Mouse (Mus musculus): ENCODE measurements at regions not wholly inside any gene's neighbourhood (a gene's known extent, or its start where the extent isn't known, plus 50 kb on each side); places are given as distances from the start of the nearest gene placed in this dataset.

DNA sequence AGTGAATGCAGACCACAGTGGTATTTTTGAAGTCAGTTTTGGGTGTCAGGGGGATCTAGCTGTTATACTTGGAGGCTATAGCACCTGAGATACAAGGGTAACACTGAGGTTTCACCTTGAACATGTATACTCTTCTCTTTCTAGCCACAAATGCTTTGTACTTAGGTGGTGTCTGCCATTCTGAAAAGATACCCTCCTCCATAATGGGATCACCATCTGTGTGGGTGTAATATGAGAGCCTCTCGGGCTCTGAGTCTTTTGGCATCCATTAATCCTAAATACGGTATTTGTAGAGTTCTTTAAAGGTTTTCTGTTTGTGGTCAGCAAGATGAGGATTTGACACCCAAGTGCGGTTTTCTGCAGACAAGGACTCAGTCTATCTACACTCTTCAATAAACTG lies 295.7 kb downstream of the Klf6 start:
- Histone ChIP-seq H3K4me1 (ENCODE audit: insufficient read depth) (no peaks in the 10 kb centered on the region), H3K27me3 (ENCODE audit: insufficient read depth, low read length) (no peaks in the 10 kb centered on the region), H3K27ac (ENCODE audit: low read depth) (no peak overlapping the region), H3K4me2 (ENCODE audit: low read depth, low read length) (no peak overlapping the region), H3K4me3 (ENCODE audit: low read depth, low read length) (no peak overlapping the region), H3K9ac (replicated peaks) (no peak overlapping the region), H3K9me3 (ENCODE audit: low read length) (no peaks in the 10 kb centered on the region), H3K36me3 (replicated peaks; ENCODE audit: insufficient read depth, low read length) (no peaks in the 10 kb centered on the region)
- DNase-seq, result no peak
- ATAC-seq, result no peak
- TF ChIP-seq CTCF (IDR thresholded peaks at IDR 0.05; ENCODE audit: low read depth) (no peak), EP300 (IDR thresholded peaks at IDR 0.05; ENCODE audit: low read depth) (no peak)
- 75% methylated on average over 3 of the region's 3 CpGs for WGBS (ENCODE audit: insufficient replicate concordance)

GRCm38 (mm10) chr13:6157946-6158345 lies 296.7 kb downstream of the Klf6 start:
- Histone ChIP-seq H3K9ac (replicated peaks) (no peak overlapping the region), H3K27ac (ENCODE audit: low read depth) (no peak overlapping the region), H3K27me3 (ENCODE audit: insufficient read depth, low read length) (no peaks in the 10 kb centered on the region), H3K36me3 (replicated peaks; ENCODE audit: insufficient read depth, low read length) (no peaks in the 10 kb centered on the region), H3K9me3 (ENCODE audit: low read length) (no peaks in the 10 kb centered on the region), H3K4me2 (ENCODE audit: low read depth, low read length) (no peak overlapping the region), H3K4me3 (ENCODE audit: low read depth, low read length) (no peak overlapping the region), H3K4me1 (ENCODE audit: insufficient read depth) (no peaks in the 10 kb centered on the region)
- ATAC-seq (no peak), DNase-seq (no peak)
- TF ChIP-seq EP300 (IDR thresholded peaks at IDR 0.05; ENCODE audit: low read depth) (no peak), CTCF (IDR thresholded peaks at IDR 0.05; ENCODE audit: low read depth) (no peak)
- WGBS (ENCODE audit: insufficient replicate concordance), result 80% methylated on average over 4 of the region's 4 CpGs

DNA sequence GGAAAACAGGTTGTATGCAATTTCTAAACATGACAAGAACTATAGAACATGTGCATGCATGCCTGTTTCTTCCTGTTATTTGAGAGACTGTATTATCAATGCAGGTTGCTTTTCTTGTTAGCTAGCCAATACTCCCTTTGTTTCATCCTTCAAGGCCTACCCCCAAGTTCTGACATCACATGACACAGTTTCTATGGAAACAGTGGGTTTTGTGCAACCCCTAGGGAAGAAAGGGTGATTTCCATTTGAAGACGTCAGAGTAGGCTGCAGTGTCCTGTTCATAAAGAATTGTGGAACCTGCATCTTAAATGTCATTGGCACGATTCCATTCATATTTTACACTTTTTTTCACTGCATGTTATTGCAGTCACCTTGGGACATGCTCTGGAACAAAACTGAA lies 298.1 kb downstream of the Klf6 start:
- WGBS (ENCODE audit: insufficient replicate concordance), result 56% methylated on average over 2 of the region's 2 CpGs
- DNase-seq (no peak), ATAC-seq (no peak)

GRCm38 (mm10) chr13:6165916-6166315 lies 304.6 kb downstream of the Klf6 start:
- Histone ChIP-seq H3K36me3 (replicated peaks; ENCODE audit: insufficient read depth, low read length) (no peaks in the 10 kb centered on the region), H3K27me3 (ENCODE audit: insufficient read depth, low read length) (no peaks in the 10 kb centered on the region), H3K4me2 (ENCODE audit: low read depth, low read length) (no peak overlapping the region), H3K9ac (replicated peaks) (no peak overlapping the region), H3K4me1 (ENCODE audit: insufficient read depth) (no peaks in the 10 kb centered on the region), H3K4me3 (ENCODE audit: low read depth, low read length) (no peak overlapping the region), H3K27ac (ENCODE audit: low read depth) (no peak overlapping the region), H3K9me3 (ENCODE audit: low read length) (no peaks in the 10 kb centered on the region)
- 82% methylated on average over 4 of the region's 4 CpGs for WGBS (ENCODE audit: insufficient replicate concordance)
- DNase-seq, result no peak
- ATAC-seq, result no peak
- TF ChIP-seq EP300 (IDR thresholded peaks at IDR 0.05; ENCODE audit: low read depth) (no peak), CTCF (IDR thresholded peaks at IDR 0.05; ENCODE audit: low read depth) (no peak)

More for the DNA sequence above, 298.1 kb downstream of the Klf6 start:
- Histone ChIP-seq H3K9ac (replicated peaks) (no peak overlapping the region), H3K36me3 (replicated peaks; ENCODE audit: insufficient read depth, low read length) (no peaks in the 10 kb centered on the region), H3K27ac (ENCODE audit: low read depth) (no peak overlapping the region), H3K9me3 (ENCODE audit: low read length) (no peaks in the 10 kb centered on the region), H3K27me3 (ENCODE audit: insufficient read depth, low read length) (no peaks in the 10 kb centered on the region), H3K4me2 (ENCODE audit: low read depth, low read length) (no peak overlapping the region), H3K4me1 (ENCODE audit: insufficient read depth) (no peaks in the 10 kb centered on the region), H3K4me3 (ENCODE audit: low read depth, low read length) (no peak overlapping the region)
- TF ChIP-seq EP300 (IDR thresholded peaks at IDR 0.05; ENCODE audit: low read depth), result no peak
- TF ChIP-seq CTCF (IDR thresholded peaks at IDR 0.05; ENCODE audit: low read depth), result no peak

DNA sequence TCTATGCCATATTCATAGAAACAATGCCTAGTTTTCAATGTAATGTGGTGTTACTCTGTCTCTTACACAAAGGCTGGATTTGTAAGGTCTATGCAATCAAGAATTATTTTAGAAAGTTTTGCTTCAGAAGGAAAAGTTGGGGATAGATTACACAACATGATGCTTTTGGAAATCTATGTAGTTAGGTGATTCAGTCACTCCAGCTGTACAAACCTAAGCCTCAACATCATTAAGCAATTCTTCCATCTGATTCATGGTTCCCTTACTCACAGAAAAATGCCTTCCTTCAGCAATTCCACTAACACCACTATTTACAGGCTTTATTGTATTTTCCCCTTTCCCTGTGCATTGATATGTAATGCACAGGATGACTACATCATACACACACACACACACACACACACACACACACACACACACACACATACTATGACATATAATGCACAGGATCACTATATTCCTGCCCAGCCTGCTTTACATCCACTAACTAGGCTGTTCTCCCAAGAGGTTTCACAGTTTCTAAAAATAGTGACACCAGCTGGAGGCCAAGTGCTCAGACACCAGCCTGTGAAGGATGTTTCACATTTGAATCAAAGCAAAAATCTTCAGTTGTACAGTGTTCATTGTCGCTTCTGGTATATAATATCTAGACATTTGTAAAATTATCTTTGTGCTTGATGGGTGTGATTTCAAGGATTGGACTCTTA lies 305.9 kb downstream of the Klf6 start:
- DNase-seq (no peak), ATAC-seq (no peak)
- Histone ChIP-seq H3K4me1 (ENCODE audit: insufficient read depth) (no peaks in the 10 kb centered on the region), H3K9me3 (ENCODE audit: low read length) (no peaks in the 10 kb centered on the region), H3K36me3 (replicated peaks; ENCODE audit: insufficient read depth, low read length) (no peaks in the 10 kb centered on the region), H3K9ac (replicated peaks) (no peak overlapping the region), H3K4me2 (ENCODE audit: low read depth, low read length) (no peak overlapping the region), H3K27ac (ENCODE audit: low read depth) (no peak overlapping the region), H3K27me3 (ENCODE audit: insufficient read depth, low read length) (no peaks in the 10 kb centered on the region), H3K4me3 (ENCODE audit: low read depth, low read length) (no peak overlapping the region)
- WGBS (ENCODE audit: insufficient replicate concordance), result 81% methylated on average over 1 of the region's 1 CpGs
- TF ChIP-seq CTCF (IDR thresholded peaks at IDR 0.05; ENCODE audit: low read depth) (no peak), EP300 (IDR thresholded peaks at IDR 0.05; ENCODE audit: low read depth) (no peak)

- TF ChIP-seq CTCF (IDR thresholded peaks at IDR 0.05; ENCODE audit: low read depth) (no peak), EP300 (IDR thresholded peaks at IDR 0.05; ENCODE audit: low read depth) (no peak)
- Histone ChIP-seq H3K27me3 (ENCODE audit: insufficient read depth, low read length) (no peaks in the 10 kb centered on the region), H3K36me3 (replicated peaks; ENCODE audit: insufficient read depth, low read length) (no peaks in the 10 kb centered on the region), H3K27ac (ENCODE audit: low read depth) (no peak overlapping the region), H3K4me3 (ENCODE audit: low read depth, low read length) (no peak overlapping the region), H3K4me2 (ENCODE audit: low read depth, low read length) (no peak overlapping the region), H3K4me1 (ENCODE audit: insufficient read depth) (no peaks in the 10 kb centered on the region), H3K9me3 (ENCODE audit: low read length) (no peaks in the 10 kb centered on the region), H3K9ac (replicated peaks) (no peak overlapping the region)
- ATAC-seq, result no peak
- DNase-seq, result no peak
These were observed 311.8 kb downstream of the Klf6 start for GRCm38 (mm10) chr13:6173095-6173494.
